Mouse (Mus musculus) midbrain, embryonic 16.5 days (tissue): Measurements from ENCODE around the gene Irf5. TPM values are rescaled to one million over a fixed set of nuclear protein-coding genes. Genes with fewer than 3 reads are reported as not detected.

ENCODE experiments used
- ATAC-seq: fragments of 200-750 bp; cut with Nextera tagmentation; 2 replicates; pipeline ENCODE4 v1.8.0; 2017; ENCODE audit warnings: moderate TSS enrichment
- H3K27ac ChIP-seq: fragments of 300-500 bp; sonication (generic); 2 replicates; pipeline ENCODE4 v1.5.1; 2014; ENCODE audit warnings: mild to moderate bottlenecking, low read length, mixed read lengths
- H3K27me3 ChIP-seq: fragments of 300-500 bp; sonication (generic); 2 replicates; pipeline ENCODE4 v1.6.1; 2014; ENCODE audit warnings: low read depth, low read length, mixed read lengths; ENCODE audit not compliant: control insufficient read depth, insufficient read depth
- H3K36me3 ChIP-seq: fragments of 300-500 bp; sonication (generic); 2 replicates; pipeline ENCODE4 v1.6.1; 2014; ENCODE audit warnings: mild to moderate bottlenecking, low read length, moderate library complexity, mixed read lengths; ENCODE audit not compliant: control insufficient read depth, insufficient read depth
- H3K4me1 ChIP-seq: fragments of 300-500 bp; sonication (generic); 2 replicates; pipeline ENCODE4 v1.6.1; 2014; ENCODE audit warnings: mild to moderate bottlenecking, low read length, mixed read lengths; ENCODE audit not compliant: control insufficient read depth, insufficient read depth
- H3K4me2 ChIP-seq: fragments of 300-500 bp; sonication (generic); 2 replicates; pipeline ENCODE4 v1.6.1; 2014; ENCODE audit warnings: mild to moderate bottlenecking, low read length, mixed read lengths
- H3K4me3 ChIP-seq: fragments of 300-500 bp; sonication (generic); 2 replicates; pipeline ENCODE4 v1.5.1; 2014; ENCODE audit warnings: low read depth, mild to moderate bottlenecking, low read length, moderate library complexity, mixed read lengths
- H3K9ac ChIP-seq: fragments of 300-500 bp; sonication (generic); 2 replicates; pipeline ENCODE4 v1.6.1; 2014; ENCODE audit warnings: low read depth, low read length, mixed read lengths
- H3K9me3 ChIP-seq: fragments of 300-500 bp; sonication (generic); replicated peaks from 2 replicates; pipeline ENCODE4 v1.6.1; 2014; ENCODE audit warnings: mild to moderate bottlenecking, low read length, mixed read lengths; ENCODE audit not compliant: control insufficient read depth, poor library complexity, severe bottlenecking
- WGBS: fragments of 180-500 bp; shearing (Covaris S2); extraction: QIAGEN DNeasy Blood & Tissue Kit; methylation state at CpG from one replicate; pipeline ENCODE4 v1.1.7; 2014; 5-methylcytosine and 5-hydroxymethylcytosine counted together
- polyA plus RNA-seq: library from polyadenylated mRNA; unstranded; fragments of >200 nt; fragmentation: Nextera tagmentation; extraction: Ambion mirVana; gene quantifications from 2 replicates; pipeline ENCODE4 v1.2.1, GENCODE M21; 2015

The Irf5 gene
- polyA plus RNA-seq, 1 experiment from 2014 or later: 1.5 TPM

GRCm38 (mm10) chr6:29523301-29524033 is 3.0 kb upstream of the Irf5 start:
- peaks cover 11% of the 10 kb centered on the region for H3K27me3 ChIP-seq
- no peaks in the 10 kb centered on the region for H3K9me3 ChIP-seq
- H3K36me3 ChIP-seq: no peaks in the 10 kb centered on the region
- 78% methylated on average over 12 of the region's 12 CpGs for whole genome bisulfite sequencing
- no peak overlapping the region for H3K27ac ChIP-seq
- peaks cover 10% of the 10 kb centered on the region for H3K4me1 ChIP-seq
- H3K4me2 ChIP-seq: no peak overlapping the region
- H3K9ac ChIP-seq: no peak overlapping the region
- no peak overlapping the region for H3K4me3 ChIP-seq
- no peak for ATAC-seq

GRCm38 (mm10) chr6:29524034-29524489 is 2.4 kb upstream of the Irf5 start:
- 75% methylated on average over 6 of the region's 6 CpGs for WGBS
- peaks cover 10% of the 10 kb centered on the region for H3K4me1 ChIP-seq
- H3K27me3 ChIP-seq: peaks cover 16% of the 10 kb centered on the region
- H3K4me3 ChIP-seq: no peak overlapping the region
- H3K9ac ChIP-seq: no peak overlapping the region
- H3K9me3 ChIP-seq: no peaks in the 10 kb centered on the region
- H3K36me3 ChIP-seq: no peaks in the 10 kb centered on the region
- no peak for ATAC-seq
- H3K27ac ChIP-seq: no peak overlapping the region
- no peak overlapping the region for H3K4me2 ChIP-seq

GRCm38 (mm10) chr6:29525256-29525655 is 1.2 kb upstream of the Irf5 start:
- H3K27ac ChIP-seq: no peak overlapping the region
- peaks cover 10% of the 10 kb centered on the region for H3K4me1 ChIP-seq
- no peak for ATAC-seq
- no peak overlapping the region for H3K4me2 ChIP-seq
- WGBS: 65% methylated on average over 6 of the region's 6 CpGs
- no peak overlapping the region for H3K4me3 ChIP-seq
- H3K9ac ChIP-seq: no peak overlapping the region
- no peaks in the 10 kb centered on the region for H3K36me3 ChIP-seq
- H3K9me3 ChIP-seq: no peaks in the 10 kb centered on the region
- H3K27me3 ChIP-seq: peaks cover 20% of the 10 kb centered on the region

GRCm38 (mm10) chr6:29527361-29528164 is 1.1 kb downstream of the Irf5 start:
- Histone ChIP-seq H3K4me1 (peaks cover 10% of the 10 kb centered on the region), H3K27me3 (peaks cover 31% of the 10 kb centered on the region), H3K27ac (no peak overlapping the region), H3K9ac (no peak overlapping the region; the same call in 1 of the 2 replicates), H3K36me3 (no peaks in the 10 kb centered on the region), H3K9me3 (no peaks in the 10 kb centered on the region), H3K4me3 (peak overlapping the region; percentile 50), H3K4me2 (peak overlapping the region; percentile 97)
- 3% methylated on average over 34 of the region's 34 CpGs for WGBS
- 0 out of 2 replicates have a peak, but pooled peaks have one; percentile 37 for ATAC-seq

GRCm38 (mm10) chr6:29528165-29528505 is 1.7 kb downstream of the Irf5 start:
- H3K4me3 ChIP-seq: no peak overlapping the region

GRCm38 (mm10) chr6:29528561-29529443 is 2.4 kb downstream of the Irf5 start:
- no peak for ATAC-seq

More at GRCm38 (mm10) chr6:29528165-29528505, 1.7 kb downstream of the Irf5 start:
- Histone ChIP-seq H3K27me3 (peaks cover 31% of the 10 kb centered on the region), H3K9ac (no peak overlapping the region), H3K4me1 (peaks cover 10% of the 10 kb centered on the region), H3K36me3 (no peaks in the 10 kb centered on the region), H3K27ac (no peak overlapping the region), H3K4me2 (no peak overlapping the region), H3K9me3 (no peaks in the 10 kb centered on the region)
- ATAC-seq: no peak
- WGBS: 22% methylated on average over 8 of the region's 8 CpGs

GRCm38 (mm10) chr6:29529444-29529820 is 3.0 kb downstream of the Irf5 start:
- H3K4me3 ChIP-seq: no peak overlapping the region
- peaks cover 31% of the 10 kb centered on the region for H3K27me3 ChIP-seq
- no peak overlapping the region for H3K4me2 ChIP-seq
- WGBS: 56% methylated on average over 2 of the region's 2 CpGs
- ATAC-seq: no peak
- H3K9me3 ChIP-seq: no peaks in the 10 kb centered on the region
- peaks cover 10% of the 10 kb centered on the region for H3K4me1 ChIP-seq
- no peaks in the 10 kb centered on the region for H3K36me3 ChIP-seq
- no peak overlapping the region for H3K9ac ChIP-seq
- no peak overlapping the region for H3K27ac ChIP-seq

More at GRCm38 (mm10) chr6:29528561-29529443, 2.4 kb downstream of the Irf5 start:
- no peaks in the 10 kb centered on the region for H3K36me3 ChIP-seq
- H3K9me3 ChIP-seq: no peaks in the 10 kb centered on the region
- peaks cover 10% of the 10 kb centered on the region for H3K4me1 ChIP-seq
- no peak overlapping the region for H3K4me2 ChIP-seq
- H3K27me3 ChIP-seq: peaks cover 31% of the 10 kb centered on the region
- H3K9ac ChIP-seq: no peak overlapping the region
- WGBS: 28% methylated on average over 13 of the region's 13 CpGs
- no peak overlapping the region for H3K4me3 ChIP-seq
- H3K27ac ChIP-seq: no peak overlapping the region

GRCm38 (mm10) chr6:29530050-29530449 is 3.6 kb downstream of the Irf5 start:
- WGBS: 61% methylated on average over 4 of the region's 4 CpGs

More at GRCm38 (mm10) chr6:29530050-29530449, 3.6 kb downstream of the Irf5 start:
- Histone ChIP-seq H3K4me3 (no peak overlapping the region), H3K4me2 (no peak overlapping the region), H3K4me1 (peaks cover 10% of the 10 kb centered on the region), H3K27ac (no peak overlapping the region), H3K9me3 (no peaks in the 10 kb centered on the region), H3K27me3 (peaks cover 31% of the 10 kb centered on the region), H3K36me3 (no peaks in the 10 kb centered on the region), H3K9ac (no peak overlapping the region)
- ATAC-seq: no peak
